Mouse (Mus musculus): ENCODE data around the gene 9230112D13Rik. TPM values are rescaled to one million over a fixed set of nuclear protein-coding genes. Genes with fewer than 3 reads are reported as not detected.

The 9230112D13Rik gene
- polyA plus RNA-seq, 1 experiment from 2014 or later: not detected

- H3K4me2 ChIP-seq (ENCODE audit: low read length): no peak overlapping the region
- TF ChIP-seq CTCF (IDR thresholded peaks at IDR 0.05; ENCODE audit: low read depth): no peak
- H3K4me3 ChIP-seq (replicated peaks; ENCODE audit: low read depth, low read length): no peak overlapping the region
- H3K9ac ChIP-seq (ENCODE audit: low read depth, low read length): no peak overlapping the region
- H3K4me1 ChIP-seq (replicated peaks; ENCODE audit: insufficient read depth, low read length): 0 out of 2 replicates have a peak, but pooled peaks cover 3% of the 10 kb centered on the region
- no peak for DNase-seq (ENCODE audit: low spot score)
- no peak for ATAC-seq (replicated peaks; ENCODE audit: low FRiP score, low read depth)
- no peak overlapping the region for H3K27ac ChIP-seq
- WGBS: 60% methylated on average over 2 of the region's 2 CpGs
- no peaks in the 10 kb centered on the region for H3K9me3 ChIP-seq (replicated peaks; ENCODE audit: low read length)
- no peaks in the 10 kb centered on the region for H3K36me3 ChIP-seq (ENCODE audit: insufficient read depth, low read length)
- H3K27me3 ChIP-seq (ENCODE audit: insufficient read depth, low read length): 0 out of 2 replicates have a peak, but pooled peaks cover 3% of the 10 kb centered on the region
Measured at GRCm38 (mm10) chr14:34544545-34544944, 21.9 kb upstream of the 9230112D13Rik start.

- Histone ChIP-seq H3K36me3 (ENCODE audit: insufficient read depth, low read length) (no peaks in the 10 kb centered on the region), H3K27me3 (ENCODE audit: insufficient read depth, low read length) (0 out of 2 replicates have a peak, but pooled peaks cover 3% of the 10 kb centered on the region), H3K27ac (no peak overlapping the region), H3K4me3 (replicated peaks; ENCODE audit: low read depth, low read length) (no peak overlapping the region), H3K4me1 (replicated peaks; ENCODE audit: insufficient read depth, low read length) (0 out of 2 replicates have a peak, but pooled peaks cover 3% of the 10 kb centered on the region), H3K9me3 (replicated peaks; ENCODE audit: low read length) (no peaks in the 10 kb centered on the region), H3K4me2 (ENCODE audit: low read length) (no peak overlapping the region), H3K9ac (ENCODE audit: low read depth, low read length) (no peak overlapping the region)
- TF ChIP-seq CTCF (IDR thresholded peaks at IDR 0.05; ENCODE audit: low read depth): no peak
- WGBS: 94% methylated on average over 6 of the region's 6 CpGs
- DNase-seq (ENCODE audit: low spot score) (no peak), ATAC-seq (replicated peaks; ENCODE audit: low FRiP score, low read depth) (no peak)
Measured at GRCm38 (mm10) chr14:34544001-34544400, 21.4 kb upstream of the 9230112D13Rik start.

DNA sequence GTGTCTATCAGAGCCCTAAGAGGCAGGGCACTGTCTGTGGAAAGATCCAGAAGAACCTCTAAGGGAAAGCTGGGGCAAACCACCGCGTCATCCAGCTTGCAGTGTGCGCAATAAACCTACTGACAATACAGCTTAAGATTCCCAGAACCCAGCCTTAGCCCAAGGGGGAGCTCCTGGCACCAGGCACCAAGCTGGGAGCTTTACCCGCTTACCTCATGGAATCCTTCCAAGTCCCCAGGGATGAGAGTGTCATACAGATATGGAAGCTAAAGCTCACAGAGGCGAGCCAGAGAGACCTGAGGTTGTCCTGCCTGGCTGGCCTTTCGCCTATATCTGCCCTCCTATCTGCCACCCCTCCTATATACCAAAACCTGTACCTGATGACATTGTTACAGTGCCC, 21.0 kb upstream of the 9230112D13Rik start:
- H3K4me1 ChIP-seq (replicated peaks; ENCODE audit: insufficient read depth, low read length): 0 out of 2 replicates have a peak, but pooled peaks cover 3% of the 10 kb centered on the region
- 91% methylated on average over 6 of the region's 6 CpGs for WGBS
- no peak overlapping the region for H3K4me2 ChIP-seq (ENCODE audit: low read length)
- no peak for TF ChIP-seq CTCF (IDR thresholded peaks at IDR 0.05; ENCODE audit: low read depth)
- no peak for DNase-seq (ENCODE audit: low spot score)
- no peaks in the 10 kb centered on the region for H3K36me3 ChIP-seq (ENCODE audit: insufficient read depth, low read length)
- H3K9me3 ChIP-seq (replicated peaks; ENCODE audit: low read length): no peaks in the 10 kb centered on the region
- no peak overlapping the region for H3K27ac ChIP-seq
- H3K27me3 ChIP-seq (ENCODE audit: insufficient read depth, low read length): 0 out of 2 replicates have a peak, but pooled peaks cover 3% of the 10 kb centered on the region
- ATAC-seq (replicated peaks; ENCODE audit: low FRiP score, low read depth): no peak
- no peak overlapping the region for H3K4me3 ChIP-seq (replicated peaks; ENCODE audit: low read depth, low read length)
- H3K9ac ChIP-seq (ENCODE audit: low read depth, low read length): no peak overlapping the region

DNA sequence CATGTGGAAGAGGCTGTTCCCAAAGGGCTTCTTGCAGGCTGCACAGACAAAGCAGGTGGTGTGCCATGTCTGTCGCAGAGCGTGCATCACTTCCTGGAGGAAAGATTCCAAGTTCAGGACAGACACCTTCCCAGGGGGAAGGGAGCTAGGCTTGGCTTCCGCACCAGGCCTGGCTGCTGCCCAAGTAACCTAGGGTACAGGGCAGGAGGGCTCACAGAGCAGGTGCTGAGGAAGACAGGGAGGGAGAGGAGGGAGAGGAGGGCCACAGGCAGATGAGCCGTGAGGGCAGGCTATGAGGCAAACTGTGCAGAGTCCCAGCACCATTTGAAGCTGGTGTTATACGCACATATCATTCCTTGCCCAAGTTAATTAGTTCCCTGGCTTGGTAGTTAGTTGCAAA, 19.3 kb upstream of the 9230112D13Rik start:
- no peak overlapping the region for H3K4me3 ChIP-seq (replicated peaks; ENCODE audit: low read depth, low read length)
- H3K27me3 ChIP-seq (ENCODE audit: insufficient read depth, low read length): 0 out of 2 replicates have a peak, but pooled peaks cover 3% of the 10 kb centered on the region
- H3K27ac ChIP-seq: no peak overlapping the region
- WGBS: 80% methylated on average over 5 of the region's 5 CpGs
- no peaks in the 10 kb centered on the region for H3K36me3 ChIP-seq (ENCODE audit: insufficient read depth, low read length)
- H3K4me1 ChIP-seq (replicated peaks; ENCODE audit: insufficient read depth, low read length): 0 out of 2 replicates have a peak, but pooled peaks cover 3% of the 10 kb centered on the region
- DNase-seq (ENCODE audit: low spot score): no peak
- no peak overlapping the region for H3K9ac ChIP-seq (ENCODE audit: low read depth, low read length)
- no peak overlapping the region for H3K4me2 ChIP-seq (ENCODE audit: low read length)
- TF ChIP-seq CTCF (IDR thresholded peaks at IDR 0.05; ENCODE audit: low read depth): no peak
- ATAC-seq (replicated peaks; ENCODE audit: low FRiP score, low read depth): no peak
- H3K9me3 ChIP-seq (replicated peaks; ENCODE audit: low read length): no peaks in the 10 kb centered on the region

DNA sequence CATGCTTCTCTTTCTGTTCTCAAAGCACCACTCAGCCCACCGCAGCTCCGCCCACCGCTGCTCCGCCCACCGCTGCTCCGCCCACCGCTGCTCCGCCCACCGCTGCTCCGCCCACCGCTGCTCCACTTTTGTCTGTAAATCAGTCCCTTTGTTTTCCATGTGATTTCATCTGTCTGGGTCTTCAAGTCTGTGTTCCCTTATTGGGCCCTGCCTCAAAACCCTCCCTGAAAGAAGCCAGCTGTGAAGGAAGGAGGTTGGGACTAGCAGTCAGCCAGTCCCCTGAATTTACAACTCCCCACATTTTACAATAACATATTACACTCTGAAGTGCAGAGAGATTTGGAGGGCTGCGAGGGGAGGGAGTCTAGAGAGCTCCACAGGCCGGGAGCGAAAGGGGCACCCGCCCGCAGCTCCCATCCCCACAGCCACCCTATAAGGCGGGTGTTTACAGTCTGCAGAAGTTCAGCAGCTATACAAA, 18.1 kb upstream of the 9230112D13Rik start:
- 0 out of 2 replicates have a peak, but pooled peaks cover 3% of the 10 kb centered on the region for H3K4me1 ChIP-seq (replicated peaks; ENCODE audit: insufficient read depth, low read length)
- ATAC-seq (replicated peaks; ENCODE audit: low FRiP score, low read depth): peak; percentile 94
- peak; percentile 98 for DNase-seq (ENCODE audit: low spot score)
- peak overlapping the region; percentile 43 for H3K4me2 ChIP-seq (ENCODE audit: low read length)
- H3K9ac ChIP-seq (ENCODE audit: low read depth, low read length): 0 out of 2 replicates have a peak overlapping the region, but pooled peaks have one; percentile 37
- no peak for TF ChIP-seq CTCF (IDR thresholded peaks at IDR 0.05; ENCODE audit: low read depth)
- peak overlapping the region; percentile 87 for H3K27ac ChIP-seq
- 0 out of 2 replicates have a peak, but pooled peaks cover 3% of the 10 kb centered on the region for H3K27me3 ChIP-seq (ENCODE audit: insufficient read depth, low read length)
- no peak overlapping the region for H3K4me3 ChIP-seq (replicated peaks; ENCODE audit: low read depth, low read length)
- no peaks in the 10 kb centered on the region for H3K36me3 ChIP-seq (ENCODE audit: insufficient read depth, low read length)
- no peaks in the 10 kb centered on the region for H3K9me3 ChIP-seq (replicated peaks; ENCODE audit: low read length)
- 8% methylated on average over 17 of the region's 17 CpGs for WGBS

GRCm38 (mm10) chr14:34535883-34536282, 13.3 kb upstream of the 9230112D13Rik start:
- TF ChIP-seq CTCF (IDR thresholded peaks at IDR 0.05; ENCODE audit: low read depth): no peak
- Histone ChIP-seq H3K9ac (ENCODE audit: low read depth, low read length) (no peak overlapping the region), H3K4me2 (ENCODE audit: low read length) (no peak overlapping the region), H3K27ac (no peak overlapping the region), H3K36me3 (ENCODE audit: insufficient read depth, low read length) (no peaks in the 10 kb centered on the region), H3K27me3 (ENCODE audit: insufficient read depth, low read length) (no peaks in the 10 kb centered on the region), H3K9me3 (replicated peaks; ENCODE audit: low read length) (no peaks in the 10 kb centered on the region), H3K4me1 (replicated peaks; ENCODE audit: insufficient read depth, low read length) (0 out of 2 replicates have a peak, but pooled peaks cover under 1% of the 10 kb centered on the region), H3K4me3 (replicated peaks; ENCODE audit: low read depth, low read length) (no peak overlapping the region)
- no peak for ATAC-seq (replicated peaks; ENCODE audit: low FRiP score, low read depth)
- no peak for DNase-seq (ENCODE audit: low spot score)
- WGBS: 57% methylated on average over 4 of the region's 4 CpGs
